Mouse (Mus musculus) lung, postnatal 36 days (tissue): Measurements from ENCODE around the gene Sept1.

ENCODE experiments used
- DNase-seq: peaks from one replicate; pipeline ENCODE4 v3.0.0; 2022; ENCODE audit warnings: mixed read lengths

Sept1 gene

DNA sequence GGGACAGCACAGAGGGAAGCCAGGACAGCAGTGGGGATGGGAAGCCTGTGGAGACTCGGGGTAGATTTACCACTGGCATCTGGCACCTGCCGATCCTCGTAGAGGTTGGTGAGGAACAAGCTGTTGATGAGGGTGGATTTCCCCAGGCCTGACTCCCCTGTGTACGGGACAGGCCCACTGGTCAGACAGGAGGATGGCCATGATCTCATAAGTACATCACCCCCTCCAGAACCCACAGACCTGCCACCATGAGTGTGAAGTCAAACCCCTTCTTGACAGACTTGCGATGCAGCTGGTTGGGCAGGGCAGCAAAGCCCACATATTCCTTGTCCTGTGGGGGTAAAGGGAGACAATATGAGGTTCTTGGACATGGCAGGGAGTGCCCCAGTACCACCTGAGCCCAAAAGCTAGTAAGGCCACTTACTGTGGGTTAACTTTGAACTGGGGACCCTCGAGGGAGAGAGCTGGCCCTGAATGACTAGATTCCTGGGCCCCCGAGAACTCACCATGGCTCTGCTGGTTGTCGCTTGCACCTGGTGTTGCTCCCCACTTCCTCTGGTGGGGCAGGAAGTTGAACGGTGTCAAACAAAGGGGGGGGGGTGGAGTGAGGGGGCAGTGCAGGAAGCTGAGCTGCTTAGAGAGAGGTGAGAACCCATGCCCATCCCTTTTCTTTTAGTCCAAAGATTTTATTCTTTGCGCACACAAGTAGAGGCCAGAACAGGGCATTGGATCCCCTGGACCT, 14.9 kb downstream of the Sept1 start:
- DNase-seq, result no peak

DNA sequence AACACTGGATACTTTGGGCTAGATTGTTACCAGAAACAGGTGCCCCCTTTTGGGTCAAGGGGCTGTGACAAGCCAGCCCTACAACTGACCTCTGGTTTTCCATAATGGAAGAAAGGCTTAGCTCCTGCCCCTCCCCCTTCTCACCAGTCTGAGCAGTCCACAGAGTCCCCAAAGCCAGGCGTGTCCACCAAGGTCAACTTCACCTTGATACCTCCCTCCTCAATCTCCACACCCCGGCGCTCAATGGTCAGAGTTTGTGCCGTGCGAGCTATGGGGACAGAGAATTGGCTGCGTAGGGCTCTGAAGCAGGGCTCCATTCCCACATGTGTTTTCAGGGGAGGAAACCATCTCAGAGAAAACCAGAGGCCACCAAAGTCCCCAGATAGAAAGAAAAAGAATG, 15.5 kb downstream of the Sept1 start:
- DNase-seq, result no peak

DNA sequence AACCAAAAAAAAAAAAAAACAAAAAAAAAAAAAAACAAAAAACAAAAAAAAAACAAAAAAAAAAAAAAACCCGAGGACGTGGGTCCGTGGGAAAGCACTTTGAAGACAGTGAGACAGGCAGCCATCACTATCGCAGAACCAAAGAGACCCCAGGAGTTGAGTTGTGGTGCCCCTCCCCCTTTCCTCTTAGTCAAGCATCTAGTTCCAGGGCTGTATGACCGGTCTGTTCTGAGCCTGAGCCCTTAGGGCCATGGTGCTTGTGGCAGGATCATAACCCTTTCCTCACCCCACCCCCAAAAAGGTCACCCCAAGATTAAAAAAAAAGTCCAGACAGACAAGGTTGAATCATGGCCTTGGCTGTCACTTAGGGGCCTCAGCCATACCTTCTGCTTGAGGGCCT, 16.6 kb downstream of the Sept1 start:
- DNase-seq, result no peak

DNA sequence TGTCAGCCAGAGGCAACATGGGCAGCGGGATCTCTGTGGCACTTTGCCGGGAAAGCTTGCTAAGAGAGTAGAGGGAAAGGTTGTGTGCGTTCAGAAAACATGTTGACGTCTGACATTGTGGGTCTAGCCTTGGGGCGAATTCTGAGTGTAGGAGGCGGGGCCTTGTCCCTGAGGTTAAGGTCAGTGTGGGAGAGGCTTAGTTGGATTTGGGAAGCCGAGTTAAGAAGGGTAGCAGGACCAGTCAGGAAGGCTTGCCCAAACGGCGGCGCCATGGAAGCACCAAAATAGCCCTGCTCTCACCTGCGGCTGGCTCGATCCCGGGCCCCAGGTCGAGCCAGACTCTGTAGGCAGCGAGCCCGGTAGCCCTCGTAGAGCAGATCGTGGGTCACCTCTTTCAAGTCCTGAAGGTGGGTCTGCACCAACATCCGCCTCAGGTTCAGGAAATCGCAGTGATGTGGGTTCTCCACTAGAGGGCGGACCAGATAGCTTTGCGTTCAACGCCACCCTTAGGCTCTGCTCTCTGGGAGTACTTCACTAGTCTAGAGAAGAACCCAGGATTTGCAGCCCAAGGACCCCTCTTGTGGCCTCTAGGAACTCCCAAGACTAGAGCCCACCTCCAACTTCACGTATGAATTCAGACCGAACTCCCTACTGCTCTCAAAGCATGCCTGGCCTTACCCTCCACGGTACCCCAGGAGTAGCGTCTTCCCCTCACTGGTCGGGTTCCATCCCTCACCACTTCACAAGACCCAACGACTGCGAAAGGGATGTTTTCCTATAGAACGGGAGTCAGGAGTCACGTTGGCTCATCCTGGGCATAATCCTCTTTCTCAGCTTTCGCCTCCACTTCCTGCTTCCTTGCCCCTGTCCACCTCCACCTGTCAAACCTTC, 17.7 kb downstream of the Sept1 start:
- DNase-seq, result peak; percentile 77

DNA sequence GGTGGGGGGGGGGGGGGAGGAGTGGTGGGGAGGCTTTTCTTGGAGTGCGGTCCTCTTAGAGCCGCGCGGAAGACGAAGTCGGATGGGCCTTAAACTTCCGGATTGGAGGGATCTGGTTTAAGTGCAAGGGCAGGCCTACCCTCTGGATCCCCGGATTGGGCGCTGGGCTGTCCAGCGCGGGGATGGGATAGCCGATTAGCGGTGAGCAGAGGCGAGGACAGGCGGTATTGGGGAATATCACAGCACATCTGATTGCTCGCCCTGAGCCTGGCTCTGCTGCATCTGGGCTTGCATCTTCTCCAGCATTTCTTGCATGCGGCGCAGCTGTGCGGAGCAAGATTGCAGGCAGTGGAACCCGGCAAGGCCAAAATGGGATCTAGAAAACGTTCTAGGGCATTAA, 18.4 kb downstream of the Sept1 start:
- no peak for DNase-seq

DNA sequence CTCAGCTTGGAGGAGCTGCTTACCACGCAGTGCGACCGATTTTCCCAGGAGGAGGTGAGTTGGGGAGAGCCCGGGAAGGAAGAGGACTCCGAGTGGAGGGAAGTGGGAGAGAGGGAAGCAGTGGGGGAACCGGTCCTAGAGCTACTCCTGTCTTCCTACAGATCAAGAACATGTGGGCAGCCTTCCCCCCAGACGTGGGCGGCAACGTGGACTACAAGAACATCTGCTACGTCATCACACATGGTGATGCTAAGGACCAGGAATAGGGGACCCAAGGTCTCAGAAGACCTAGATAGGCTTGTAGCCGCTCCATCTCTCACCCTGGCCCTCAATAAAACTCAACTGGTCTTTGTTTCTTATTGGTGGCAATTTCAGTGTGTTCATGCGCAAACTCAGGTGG, 19.0 kb downstream of the Sept1 start:
- no peak for DNase-seq

DNA sequence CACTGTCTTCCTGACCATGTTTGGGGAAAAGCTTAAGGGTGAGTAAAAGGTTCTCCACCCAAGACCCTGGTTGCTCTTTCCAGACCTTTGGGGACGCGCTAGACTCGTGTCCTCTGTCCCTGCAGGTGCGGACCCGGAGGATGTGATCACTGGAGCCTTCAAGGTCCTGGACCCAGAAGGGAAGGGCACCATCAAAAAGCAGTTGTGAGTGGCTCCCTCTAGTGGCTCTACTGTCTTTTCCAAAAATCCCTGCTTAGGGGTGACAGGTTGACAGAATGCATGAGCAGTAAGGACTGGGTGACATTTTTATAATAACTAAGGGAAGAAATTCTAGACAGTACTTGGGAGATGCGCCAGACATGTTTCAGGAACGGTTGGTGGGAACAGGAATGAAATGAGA, 19.4 kb downstream of the Sept1 start:
- peak; percentile 65 for DNase-seq

DNA sequence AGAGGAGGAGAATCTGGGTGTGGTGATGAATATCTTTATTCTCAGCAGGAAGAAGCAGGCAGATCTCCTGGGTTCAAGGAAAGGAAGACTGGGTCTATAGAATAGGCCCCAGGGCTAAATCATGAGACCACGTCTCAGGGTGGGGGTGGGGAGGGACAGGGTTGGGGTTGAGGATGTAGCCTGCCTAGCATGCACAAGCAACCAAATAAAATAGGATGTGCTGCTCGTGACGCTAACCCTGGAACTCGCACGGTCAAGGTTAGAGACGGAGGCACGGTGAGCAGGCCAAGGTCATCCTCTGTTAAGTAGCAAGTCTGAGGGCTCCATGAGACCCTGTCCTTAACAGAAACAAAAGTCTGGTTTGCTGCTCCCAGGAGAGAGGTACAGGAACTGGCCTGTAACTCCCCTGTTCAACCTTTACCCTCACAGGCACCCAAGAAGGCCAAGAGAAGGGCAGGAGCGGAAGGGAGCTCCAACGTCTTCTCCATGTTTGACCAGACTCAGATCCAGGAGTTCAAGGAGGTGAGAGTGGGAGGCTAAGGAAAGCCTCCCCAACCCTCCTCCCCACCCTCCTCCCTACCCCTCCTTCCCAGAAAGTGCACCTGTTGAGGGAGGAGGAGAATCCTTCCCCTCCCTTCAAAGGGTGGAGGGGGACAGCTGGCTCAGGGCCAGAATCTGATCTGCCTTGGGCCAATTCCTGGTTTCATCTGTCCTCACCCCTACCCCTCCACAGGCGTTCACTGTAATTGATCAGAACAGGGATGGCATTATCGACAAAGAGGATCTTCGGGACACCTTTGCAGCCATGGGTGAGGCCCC, 20.3 kb downstream of the Sept1 start:
- no peak for DNase-seq

DNA sequence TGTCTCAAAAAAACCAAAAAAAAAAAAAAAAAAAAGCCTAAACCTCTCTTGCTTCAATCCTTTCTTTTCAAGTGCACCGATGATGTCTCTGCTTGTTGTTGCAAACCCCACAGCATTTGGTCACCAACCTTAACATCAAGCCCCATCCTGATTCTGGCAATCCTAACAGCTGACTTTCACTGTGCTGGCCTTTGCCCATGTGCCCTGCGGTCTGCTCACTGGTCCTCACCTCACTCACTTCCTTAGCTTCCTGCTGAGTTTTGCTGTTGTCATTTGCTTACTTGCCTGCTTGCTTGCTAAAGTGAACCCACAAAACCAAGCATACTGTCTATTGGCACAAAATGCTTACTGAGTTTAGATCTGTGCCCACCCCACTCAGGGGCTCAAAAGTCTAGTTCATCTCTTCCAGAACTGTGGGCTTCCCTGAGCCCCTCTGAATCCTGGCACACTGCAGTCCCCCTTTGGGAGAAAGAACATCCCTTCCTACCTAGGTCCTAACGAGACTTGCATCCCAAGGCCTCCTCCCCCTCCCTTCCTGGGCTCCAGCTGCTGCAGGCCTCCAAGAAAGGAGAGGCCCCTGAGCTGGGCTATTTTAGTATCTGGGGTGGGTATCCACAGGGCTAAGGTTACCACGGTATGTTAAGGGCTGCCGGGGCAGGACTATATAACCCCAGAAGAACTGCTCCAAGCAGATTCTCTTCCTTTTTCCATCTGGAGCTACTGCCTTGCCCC, 21.8 kb downstream of the Sept1 start:
- DNase-seq, result no peak

DNA sequence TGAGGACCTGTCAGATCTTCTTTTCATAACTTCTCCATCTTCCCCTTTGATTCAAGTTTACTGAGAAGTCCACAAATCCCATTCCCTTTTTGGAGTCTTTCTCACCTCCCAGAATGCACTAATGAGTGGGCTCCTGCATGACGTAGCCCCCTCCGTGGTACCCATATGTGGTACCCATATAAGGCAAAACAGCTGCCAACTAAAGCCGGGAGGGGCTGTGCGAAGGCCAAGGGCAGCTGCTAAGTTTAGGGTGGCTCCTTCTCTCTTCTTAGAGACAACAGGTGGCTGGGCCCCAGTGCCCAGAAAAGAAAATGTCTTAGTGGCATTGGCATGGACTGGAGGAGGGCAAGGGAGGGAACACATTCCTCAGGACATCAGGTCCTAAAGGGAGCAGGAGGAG, 22.7 kb downstream of the Sept1 start:
- DNase-seq, result no peak

DNA sequence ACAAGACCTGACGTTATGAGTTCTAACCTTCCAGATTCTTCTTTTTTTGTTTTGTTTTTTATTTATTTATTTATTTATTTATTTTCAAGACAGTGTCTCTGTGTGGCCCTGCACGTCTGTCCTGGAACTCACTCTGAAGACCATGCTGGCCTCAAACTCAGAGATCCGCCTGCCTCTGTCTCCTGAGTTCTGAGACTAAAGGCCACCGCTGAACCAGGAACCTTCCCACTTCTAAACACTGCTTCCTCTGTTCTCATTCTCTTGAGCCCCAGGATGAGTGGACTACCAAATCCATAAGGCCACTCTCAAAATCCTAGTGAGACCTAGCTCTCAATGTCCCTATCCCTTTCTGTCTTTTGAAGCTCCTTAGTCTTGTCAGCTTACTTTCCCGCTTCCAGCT, 23.1 kb downstream of the Sept1 start:
- no peak for DNase-seq

DNA sequence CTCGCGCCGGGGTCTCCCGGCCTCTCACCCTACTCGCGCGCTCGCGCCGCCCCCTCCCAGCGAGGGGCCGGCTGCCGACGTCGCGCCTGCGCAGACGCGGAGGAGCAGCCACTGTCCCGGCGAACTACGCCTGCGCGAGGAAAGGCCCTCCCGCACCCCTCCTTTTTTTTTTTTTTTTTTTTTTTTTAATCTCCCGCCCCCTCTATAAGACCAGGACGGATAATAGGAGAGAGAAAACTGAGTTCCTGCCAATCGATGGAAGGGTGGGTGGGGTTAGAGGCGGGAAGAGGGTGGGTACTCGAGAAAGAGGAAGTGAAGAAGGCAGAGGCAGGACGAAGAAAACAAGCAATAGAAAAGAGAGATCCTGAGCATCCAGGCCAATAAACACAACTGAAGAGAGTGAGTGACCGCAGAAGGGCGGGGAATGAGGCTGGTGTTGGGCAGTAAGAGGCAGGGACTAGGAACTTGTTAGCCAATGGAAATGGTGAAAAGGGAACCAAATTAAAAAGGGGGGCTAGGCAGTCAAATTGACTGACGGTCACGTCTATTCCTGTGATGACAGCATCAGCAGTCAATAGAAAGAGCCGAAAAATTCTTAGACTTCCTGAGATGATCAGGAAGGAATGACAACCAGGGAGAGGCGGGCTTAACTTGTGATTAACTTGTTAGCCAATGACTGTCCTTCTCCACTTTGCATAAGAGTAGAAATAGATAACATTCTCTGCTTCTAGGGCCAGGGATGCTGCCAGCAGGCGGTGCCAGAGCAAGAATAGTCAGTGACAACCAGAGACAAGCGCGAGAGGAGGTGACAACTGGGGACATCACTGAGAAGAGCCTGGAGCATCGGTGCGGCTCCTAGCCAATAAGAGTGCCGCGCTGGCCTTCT, 24.1 kb downstream of the Sept1 start, which contains the start of gene Mylpf:
Mylpf (plus strand) TSS at position 338 of the 886 bp plus-strand sequence.
- DNase-seq, result peak; percentile 98

DNA sequence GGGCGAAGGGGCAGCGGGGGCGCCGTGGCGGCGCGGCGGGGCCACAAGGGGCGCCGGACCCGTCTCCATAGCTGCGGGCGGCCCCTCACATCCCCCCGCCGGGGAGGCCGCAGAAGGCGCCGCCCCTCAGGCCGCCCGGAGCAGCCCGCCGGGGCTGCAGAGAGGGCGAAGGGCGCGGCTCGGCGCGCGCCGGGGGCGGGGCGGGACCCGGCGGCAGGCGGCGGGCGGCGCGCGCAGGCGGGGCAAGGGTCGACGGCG, 24.7 kb downstream of the Sept1 start, which contains the start of gene Tbc1d10b:
Tbc1d10b (minus strand) TSS at position 174 of the 258 bp plus-strand sequence.
- no peak for DNase-seq

DNA sequence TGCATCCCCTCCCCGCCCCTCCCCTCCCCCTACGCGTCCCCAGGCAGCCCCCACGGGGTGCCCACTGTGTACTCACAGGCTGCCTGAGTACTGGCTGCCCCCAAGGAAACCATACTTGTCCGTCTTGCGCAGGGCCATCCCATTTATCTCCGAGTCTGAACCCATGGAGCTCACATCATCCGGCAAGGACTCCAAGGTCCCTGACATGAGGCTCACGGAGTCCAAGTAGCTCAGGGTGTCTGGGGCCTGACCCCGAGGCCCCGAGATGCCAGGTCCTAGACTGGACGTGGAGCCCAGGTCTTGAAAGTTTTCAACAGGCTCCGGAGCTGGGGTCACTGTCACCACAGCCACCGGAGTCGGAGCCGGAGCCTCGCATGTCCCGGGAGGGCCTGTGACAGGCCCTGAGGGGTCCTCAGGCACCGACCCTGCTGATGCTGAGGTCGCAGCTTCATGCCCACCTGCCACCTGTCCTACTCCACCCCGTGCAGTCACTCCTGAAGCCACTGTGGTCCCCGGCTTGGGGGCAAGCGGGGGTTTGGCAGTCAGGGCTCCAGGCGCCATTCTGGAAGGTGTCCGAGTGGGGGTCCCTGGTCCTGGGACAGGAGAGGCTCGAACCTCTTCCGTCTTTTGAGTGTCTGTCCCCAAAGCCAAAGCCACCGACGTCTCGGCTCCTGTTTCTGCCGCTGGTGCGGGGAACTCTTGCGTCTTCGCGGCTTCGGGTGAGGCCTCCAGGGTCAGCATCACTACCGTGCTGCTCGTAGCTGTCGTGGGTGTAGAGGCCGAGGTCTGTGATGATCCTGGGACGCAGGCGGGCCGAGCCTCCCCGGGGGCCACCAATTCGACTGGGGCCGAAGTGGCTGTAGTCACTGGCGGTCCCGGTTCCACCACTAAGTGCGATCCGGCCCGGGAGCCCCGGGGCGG, 25.3 kb downstream of the Sept1 start:
- no peak for DNase-seq

DNA sequence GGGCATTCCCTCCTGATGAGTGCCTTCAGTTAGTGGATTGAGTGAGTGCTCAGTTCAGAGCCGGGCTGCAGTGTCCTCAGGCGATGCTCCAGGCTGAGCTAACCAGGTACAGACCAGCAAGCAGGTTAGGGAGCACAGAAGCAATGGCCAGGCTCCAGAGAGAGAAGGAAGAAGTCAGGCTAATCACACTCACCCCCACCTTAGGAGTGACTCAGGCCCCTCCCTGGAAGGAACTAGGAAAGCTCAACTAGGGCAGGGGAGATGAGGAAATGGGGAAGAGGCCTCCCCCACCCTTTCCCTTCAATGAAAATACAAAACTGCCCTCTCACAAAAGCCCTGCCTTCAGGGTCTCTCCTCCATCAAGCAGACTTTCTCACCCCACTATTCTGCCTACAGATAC, 26.3 kb downstream of the Sept1 start:
- peak; percentile 30 for DNase-seq

DNA sequence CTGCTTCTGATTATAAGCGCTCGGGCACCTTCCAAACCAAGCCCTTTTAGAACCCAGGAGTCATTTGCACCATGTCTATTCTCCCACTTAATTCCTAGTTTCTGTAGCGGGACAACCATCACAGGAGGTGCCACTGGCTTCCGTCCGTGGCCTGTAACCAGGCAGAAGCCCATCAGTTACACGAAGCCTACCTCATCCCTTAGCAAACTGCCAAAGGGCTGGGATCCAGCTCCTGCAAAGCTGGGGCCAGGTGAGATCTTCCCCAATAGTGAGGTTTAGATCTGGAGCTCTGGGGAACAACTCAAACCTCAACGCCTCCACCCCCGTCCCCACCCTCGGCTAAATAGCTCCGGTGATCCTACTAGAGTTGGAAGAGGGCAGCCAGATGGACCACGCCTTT, 36.4 kb downstream of the Sept1 start:
- DNase-seq, result no peak

DNA sequence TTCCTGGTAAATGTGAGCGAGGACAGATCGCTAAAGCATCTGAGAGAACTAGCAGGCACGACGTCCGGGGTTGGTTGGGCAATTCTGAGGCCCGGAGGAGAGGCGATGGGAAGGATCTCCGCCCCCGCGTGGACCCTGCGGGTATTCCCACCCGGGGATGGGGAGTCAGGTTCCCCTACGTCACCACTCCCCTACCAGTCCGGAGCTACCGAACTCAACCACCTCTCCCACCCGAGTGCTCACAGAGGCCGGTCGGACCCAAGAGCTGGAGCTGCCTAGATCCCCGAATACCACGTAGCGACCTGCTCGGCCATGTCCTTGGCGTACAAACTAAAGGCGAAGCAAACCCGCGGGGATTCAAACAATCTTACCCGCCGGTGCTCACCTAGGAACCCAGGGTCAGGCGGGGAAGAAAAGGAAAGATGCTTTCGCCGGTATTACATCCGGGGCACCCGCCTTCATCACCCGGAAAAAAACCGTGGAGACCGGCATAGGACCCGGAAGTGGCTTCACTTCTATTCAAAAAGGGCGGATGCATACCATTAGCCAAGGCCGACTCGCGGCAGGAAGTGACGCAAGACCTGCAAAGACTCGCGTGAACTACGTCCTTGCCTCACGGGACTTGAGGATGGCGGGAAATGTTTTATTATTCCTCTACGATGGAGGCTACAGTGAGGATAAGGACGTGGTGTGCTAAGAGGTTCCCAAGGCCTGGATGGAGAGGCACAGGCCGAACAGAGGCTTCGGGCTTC, 37.2 kb downstream of the Sept1 start, which contains the start of gene Cd2bp2:
Cd2bp2 (minus strand) TSS at position 507 of the 752 bp plus-strand sequence.
- peak; percentile 98 for DNase-seq

DNA sequence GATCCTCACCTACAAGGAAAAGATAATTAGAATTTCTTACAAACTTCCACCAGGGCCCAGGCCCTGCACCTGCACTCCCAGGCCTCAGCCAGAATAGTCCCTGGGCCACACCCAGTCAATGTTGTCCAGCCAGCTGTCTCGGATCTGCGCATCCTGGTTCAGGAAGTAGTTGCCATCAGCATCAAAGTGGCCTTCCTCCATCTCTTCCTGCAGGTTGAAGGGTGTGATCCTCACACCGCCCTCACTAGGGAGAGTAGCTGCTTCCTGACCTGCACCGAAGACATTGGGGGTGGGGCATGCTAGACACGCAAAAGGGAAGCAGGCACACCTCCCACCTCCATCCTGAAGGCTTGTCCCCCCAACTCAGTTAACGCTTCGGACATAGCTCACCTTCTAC, 38.3 kb downstream of the Sept1 start:
- no peak for DNase-seq

DNA sequence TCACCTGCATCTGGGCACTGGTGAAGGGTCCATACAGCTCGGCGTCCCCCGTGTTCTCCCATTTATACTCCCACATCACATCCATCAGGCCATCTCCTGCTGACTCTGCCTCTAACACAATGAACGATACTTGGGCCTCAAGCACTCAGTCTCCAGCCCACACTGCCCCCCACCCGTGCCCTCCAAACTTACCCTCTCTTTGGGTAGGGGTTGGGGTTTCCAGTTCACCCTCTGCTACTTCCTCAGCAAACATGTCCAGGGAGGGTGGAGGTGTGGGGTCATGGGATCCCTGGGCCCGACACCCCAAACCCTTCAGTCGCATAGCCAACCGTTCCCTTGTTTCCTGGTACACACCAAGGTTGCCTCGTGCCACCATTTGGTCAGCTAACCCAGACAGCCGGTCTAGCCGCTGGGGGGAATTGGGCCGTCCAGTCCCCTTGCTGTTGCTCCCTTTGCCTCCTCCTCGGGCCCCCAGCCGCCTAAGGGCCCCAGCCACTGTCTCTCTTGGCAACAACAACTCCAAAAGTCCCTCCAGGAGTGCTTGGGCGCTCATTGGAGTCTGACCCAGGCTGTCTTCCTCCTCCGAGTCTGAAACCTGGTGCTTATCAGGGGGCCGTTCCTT, 38.8 kb downstream of the Sept1 start:
- no peak for DNase-seq
